Mouse (Mus musculus) CH12.LX (cell line): ENCODE results near the gene Iqgap1.

ENCODE experiments used
- CHD2 ChIP-seq: IDR thresholded peaks from 2 replicates; pipeline ENCODE4 v1.6.1; 2011; ENCODE audit warnings: low read length, improper control_type of control experiment
- CTCF ChIP-seq, 2 experiments: IDR thresholded peaks in 1 of 2; conservative IDR thresholded peaks in 1 of 2; 2 replicates each; pipeline ENCODE4 v1.5.1; 2011 to 2012; ENCODE audit warnings: low read depth in 2 of 2, low read length in 2 of 2, improper control_type of control experiment in 1 of 2, inconsistent platforms in 1 of 2, mild to moderate bottlenecking in 1 of 2, moderate library complexity in 1 of 2
- ELF1 ChIP-seq: IDR thresholded peaks from 2 replicates; pipeline ENCODE4 v1.6.1; 2014; ENCODE audit warnings: low read depth, mild to moderate bottlenecking, inconsistent platforms, low read length, improper control_type of control experiment

GRCm38 (mm10) chr7:80672323-80672722, 153.5 kb downstream of the Iqgap1 start:
- TF ChIP-seq CHD2 (no peak), ELF1 (no peak), CTCF (conservative IDR thresholded peaks at IDR 0.05 in 1 of 2, IDR thresholded peaks at IDR 0.05 in 1 of 2; ENCODE audit: low read depth in 2 of 2, low read length in 2 of 2) (no peak)
